Mouse (Mus musculus): ENCODE data around the gene Senp1. TPM values are rescaled to one million over a fixed set of nuclear protein-coding genes. Genes with fewer than 3 reads are reported as not detected.

Senp1 gene
- polyA plus RNA-seq, 1 experiment from 2014 or later = 38.6 TPM

Other genes with a start within 250 kb of the Senp1 start
- 28.1 and 33.5 TPM in 2 replicates for gene Hdac7, start 249.2 kb downstream of the Senp1 start, polyA plus RNA-seq (2014; fragmentation: Nextera tagmentation; extraction: Ambion mirVana)
- 0.96 and 1.2 TPM in 2 replicates for gene Vdr, start 183.1 kb downstream of the Senp1 start, polyA plus RNA-seq (2014; fragmentation: Nextera tagmentation; extraction: Ambion mirVana)
- gene Tmem106c, start 129.5 kb downstream of the Senp1 start, polyA plus RNA-seq (2014; fragmentation: Nextera tagmentation; extraction: Ambion mirVana) = 25.7 and 28.0 TPM in 2 replicates
- 6.5 and 7.0 TPM in 2 replicates for gene Col2a1, start 89.0 kb downstream of the Senp1 start, polyA plus RNA-seq (2014; fragmentation: Nextera tagmentation; extraction: Ambion mirVana)
- 37.2 and 42.5 TPM in 2 replicates for gene Pfkm, start 1.2 kb downstream of the Senp1 start, polyA plus RNA-seq (2014; fragmentation: Nextera tagmentation; extraction: Ambion mirVana)
- 37.2 and 42.5 TPM in 2 replicates for gene Asb8, start 71.9 kb upstream of the Senp1 start, polyA plus RNA-seq (2014; fragmentation: Nextera tagmentation; extraction: Ambion mirVana)
- gene Ccdc184, start 73.4 kb upstream of the Senp1 start, polyA plus RNA-seq (2014; fragmentation: Nextera tagmentation; extraction: Ambion mirVana) = not detected in 2 replicates
- gene Olfr288, start 101.8 kb upstream of the Senp1 start, polyA plus RNA-seq (2014; fragmentation: Nextera tagmentation; extraction: Ambion mirVana) = not detected in 2 replicates
- not detected in 2 replicates for gene Gm44579, start 127.2 kb upstream of the Senp1 start, polyA plus RNA-seq (2014; fragmentation: Nextera tagmentation; extraction: Ambion mirVana)
- gene Olfr287, start 127.3 kb upstream of the Senp1 start, polyA plus RNA-seq (2014; fragmentation: Nextera tagmentation; extraction: Ambion mirVana) = not detected in 2 replicates
- gene Olfr286, start 140.7 kb upstream of the Senp1 start, polyA plus RNA-seq (2014; fragmentation: Nextera tagmentation; extraction: Ambion mirVana) = not detected in 2 replicates
- not detected in 2 replicates for gene H1fnt, start 163.5 kb upstream of the Senp1 start, polyA plus RNA-seq (2014; fragmentation: Nextera tagmentation; extraction: Ambion mirVana)
- 0.18 and 0.27 TPM in 2 replicates for gene Zfp641, start 202.4 kb upstream of the Senp1 start, polyA plus RNA-seq (2014; fragmentation: Nextera tagmentation; extraction: Ambion mirVana)
- not detected in 2 replicates for gene Olfr285, start 223.6 kb upstream of the Senp1 start, polyA plus RNA-seq (2014; fragmentation: Nextera tagmentation; extraction: Ambion mirVana)
- not detected in 2 replicates for gene Olfr284, start 247.2 kb upstream of the Senp1 start, polyA plus RNA-seq (2014; fragmentation: Nextera tagmentation; extraction: Ambion mirVana)

All from liver, embryonic 11.5 days (tissue).